ENCODE assay signal across 9 mouse cellular contexts in genomic region chr4:156059713-156060112, GRCm38 (mm10). TPM values are rescaled to one million over a fixed set of nuclear protein-coding genes. Genes with fewer than 3 reads are reported as not detected.
DNase-seq lines count a peak whose midpoint lies in the region; ATAC-seq and TF ChIP-seq lines count a peak whose summit lies in the region.
"Had no signal": no experiment of that assay in that cellular context is flagged by ENCODE, and none has a peak within 500 bp of the region (broad histone marks: within the 10 kb centered on the region; RNA-seq: fewer than 3 reads in every experiment).

No protein-coding gene starts in this region.

- peak; percentile 97 for ATAC-seq in kidney, postnatal 0 days (replicated peaks; ENCODE audit: low FRiP score, low read depth)
- no peak for ATAC-seq in erythroid progenitor cell, adult 5-6 weeks (replicated peaks; ENCODE audit: low FRiP score, poor library complexity, severe bottlenecking)

- H3K4me3 ChIP-seq in kidney, postnatal 0 days (replicated peaks; ENCODE audit: low read depth, low read length), result peak overlapping the region; percentile 32; the same call in 1 of the 2 replicates

- 0 out of 2 replicates have a peak, but pooled peaks cover 6% of the 10 kb centered on the region for H3K4me1 ChIP-seq in kidney, postnatal 0 days (replicated peaks; ENCODE audit: insufficient read depth, low read length)

- H3K4me2 ChIP-seq in kidney, postnatal 0 days (ENCODE audit: low read length), result peak overlapping the region; percentile 47

- H3K36me3 ChIP-seq in kidney, postnatal 0 days (ENCODE audit: insufficient read depth, low read length), result no peaks in the 10 kb centered on the region

- DNase-seq in testis, postnatal 14 days (ENCODE audit: low spot score), result peak; percentile 53
- no peak for DNase-seq in testis, postnatal 10 days (ENCODE audit: low spot score)
- peak; percentile 72 for DNase-seq in kidney, postnatal 0 days (ENCODE audit: low spot score)
- peak; percentile 85 for DNase-seq in lung, postnatal 10 days
- DNase-seq in frontal cortex, postnatal 36 days (ENCODE audit: low spot score in 2 of 2), result no peak
- no peak for DNase-seq in cerebellum, postnatal 14 days
- DNase-seq in spleen, adult 18-20 months, result no peak
- DNase-seq: cerebellum, adult 2 months had no signal

- H3K9me3 ChIP-seq in kidney, postnatal 0 days (replicated peaks; ENCODE audit: low read length), result no peaks in the 10 kb centered on the region

- no peak for TF ChIP-seq CTCF in kidney, postnatal 0 days (IDR thresholded peaks at IDR 0.05; ENCODE audit: low read depth)

- no peaks in the 10 kb centered on the region for H3K27me3 ChIP-seq in kidney, postnatal 0 days (ENCODE audit: insufficient read depth, low read length)

- peak overlapping the region; percentile 59; the same call in 1 of the 2 replicates for H3K9ac ChIP-seq in kidney, postnatal 0 days (ENCODE audit: low read depth, low read length)

- peak overlapping the region; percentile 95 for H3K27ac ChIP-seq in kidney, postnatal 0 days

- 17% methylated on average over 10 of the region's 10 CpGs for WGBS in kidney, postnatal 0 days

RNA-seq across cellular contexts. Expression of gene Ttll10, which starts 0.5 kb away (rescaled TPM):
- polyA plus RNA-seq in kidney, postnatal 0 days (2015; fragmentation: Nextera tagmentation; extraction: Ambion mirVana), result 5.6 and 6.0 TPM in 2 replicates
- not detected in 2 replicates for total RNA-seq in erythroid progenitor cell, adult 5-6 weeks (2015; ENCODE audit: low replicate concordance)
- not detected in 2 replicates for total RNA-seq in erythroid progenitor cell, adult 5-6 weeks (2017; ENCODE audit: low replicate concordance)

RNA-seq across cellular contexts. Expression of gene Tnfrsf18, which starts 33.7 kb away (rescaled TPM):
- polyA plus RNA-seq in kidney, postnatal 0 days (2015; fragmentation: Nextera tagmentation; extraction: Ambion mirVana), result 1.3 TPM in 2 replicates
- total RNA-seq in erythroid progenitor cell, adult 5-6 weeks (2015; ENCODE audit: low replicate concordance), result 2.9 and 26.7 TPM in 2 replicates
- 1.5 and 3.5 TPM in 2 replicates for total RNA-seq in erythroid progenitor cell, adult 5-6 weeks (2017; ENCODE audit: low replicate concordance)

RNA-seq across cellular contexts. Expression of gene Tnfrsf4, which starts 46.1 kb away (rescaled TPM):
- 0.70 and 0.88 TPM in 2 replicates for polyA plus RNA-seq in kidney, postnatal 0 days (2015; fragmentation: Nextera tagmentation; extraction: Ambion mirVana)
- 3.4 TPM in 1 of 2 replicates, not detected in the other for total RNA-seq in erythroid progenitor cell, adult 5-6 weeks (2015; ENCODE audit: low replicate concordance)
- 0.61 and 8.2 TPM in 2 replicates for total RNA-seq in erythroid progenitor cell, adult 5-6 weeks (2017; ENCODE audit: low replicate concordance)

RNA-seq across cellular contexts. Expression of gene 9430015G10Rik, which starts 50.1 kb away (rescaled TPM):
- polyA plus RNA-seq in kidney, postnatal 0 days (2015; fragmentation: Nextera tagmentation; extraction: Ambion mirVana), result 11.8 and 15.3 TPM in 2 replicates
- total RNA-seq in erythroid progenitor cell, adult 5-6 weeks (2015; ENCODE audit: low replicate concordance), result 28.5 and 48.7 TPM in 2 replicates
- 52.1 and 58.6 TPM in 2 replicates for total RNA-seq in erythroid progenitor cell, adult 5-6 weeks (2017; ENCODE audit: low replicate concordance)

Comparison
In these comparisons a context has a peak if more than half of its experiments do, and no peak if none do; other contexts are left out.
1. DNase-seq: peak in testis, postnatal 14 days (single experiment), kidney, postnatal 0 days (single experiment) and lung, postnatal 10 days (single experiment); none in testis, postnatal 10 days (single experiment), frontal cortex, postnatal 36 days (0 of 2), cerebellum, postnatal 14 days (0 of 2) and spleen, adult 18-20 months (0 of 2).